Mouse (Mus musculus): ENCODE results near the gene Uqcc3.
A peak's percentile ranks its signal among the peaks of the same experiment; 100 is the strongest.
"Not testable (repeated sequence)": the region's sequence is repeated elsewhere in the genome, so short reads cannot be mapped to it uniquely, and the experiment has no call there.

The Uqcc3 gene

DNA sequence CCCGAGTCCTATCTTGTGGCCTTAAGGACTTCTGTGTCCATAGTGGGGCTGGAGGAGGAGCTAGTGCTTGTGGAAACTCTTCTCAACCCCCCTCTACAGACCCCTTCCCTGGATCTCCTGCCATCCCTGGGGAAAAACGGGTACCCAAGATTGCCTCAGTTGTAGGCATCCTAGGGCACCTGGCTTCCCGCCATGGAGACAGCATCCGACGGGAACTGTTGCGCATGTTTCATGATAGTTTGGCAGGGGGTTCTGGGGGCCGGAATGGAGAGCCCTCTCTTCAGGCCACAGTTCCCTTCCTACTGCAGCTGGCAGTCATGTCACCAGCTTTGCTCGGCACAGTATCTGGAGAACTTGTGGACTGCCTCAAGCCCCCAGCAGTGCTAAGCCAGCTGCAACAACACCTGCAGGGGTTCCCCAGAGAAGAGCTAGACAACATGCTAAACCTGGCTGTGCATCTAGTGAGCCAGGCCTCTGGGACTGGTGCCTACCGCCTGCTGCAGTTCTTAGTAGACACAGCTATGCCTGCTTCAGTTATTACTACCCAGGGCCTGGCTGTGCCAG is 14.8 kb upstream of the Uqcc3 start:
- no peak for DNase-seq (ENCODE audit: extremely low spot score)

DNA sequence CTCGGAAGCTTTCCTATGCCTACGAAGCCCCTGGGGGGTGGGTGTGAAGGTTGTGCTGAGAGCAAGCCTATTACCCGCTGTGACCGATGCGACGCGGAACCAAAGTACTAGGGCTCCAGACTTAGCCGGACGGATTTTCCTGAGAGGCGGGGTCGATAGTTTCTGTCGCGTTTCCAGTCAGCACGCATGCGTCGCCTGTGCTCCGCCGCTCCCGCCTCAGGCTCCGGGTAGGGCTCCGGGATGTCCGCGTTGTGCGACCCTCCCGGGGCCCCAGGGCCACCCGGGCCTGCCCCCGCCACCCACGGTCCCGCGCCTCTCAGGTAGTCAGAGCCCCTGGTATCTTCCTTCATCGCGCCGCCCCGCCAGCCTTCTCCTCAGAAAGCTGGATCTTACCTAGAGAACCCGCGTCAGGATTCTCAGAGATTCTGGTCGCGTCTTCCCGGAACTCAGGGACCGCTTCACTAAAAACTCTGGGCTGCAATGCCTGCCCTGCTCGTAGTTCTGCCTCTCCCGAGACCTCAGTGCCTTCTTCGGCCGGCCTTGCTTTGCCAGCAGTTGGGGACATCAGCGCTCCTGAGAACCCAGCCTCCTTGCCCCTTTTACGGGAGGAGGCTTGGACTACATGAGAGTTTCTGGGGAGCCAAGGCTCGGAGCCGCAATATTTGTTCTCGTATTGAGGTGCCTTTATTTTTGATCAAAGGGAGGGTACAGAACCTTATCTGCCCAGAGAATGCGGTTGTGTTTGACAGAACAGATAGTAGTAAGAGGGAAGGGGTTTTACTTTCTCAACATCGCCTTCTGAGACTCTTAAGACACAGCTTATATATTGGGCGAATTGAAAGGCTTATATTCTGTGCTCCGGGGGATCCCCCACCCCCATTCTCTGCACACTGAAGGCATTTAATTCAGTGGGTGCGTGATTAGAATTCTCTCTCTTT is 12.4 kb upstream of the Uqcc3 start, which contains the start of gene Ints5:
Gene Ints5 (plus strand): TSS at position 177 of the 938 bp plus-strand sequence.
- DNase-seq (ENCODE audit: extremely low spot score): peak; percentile 90

DNA sequence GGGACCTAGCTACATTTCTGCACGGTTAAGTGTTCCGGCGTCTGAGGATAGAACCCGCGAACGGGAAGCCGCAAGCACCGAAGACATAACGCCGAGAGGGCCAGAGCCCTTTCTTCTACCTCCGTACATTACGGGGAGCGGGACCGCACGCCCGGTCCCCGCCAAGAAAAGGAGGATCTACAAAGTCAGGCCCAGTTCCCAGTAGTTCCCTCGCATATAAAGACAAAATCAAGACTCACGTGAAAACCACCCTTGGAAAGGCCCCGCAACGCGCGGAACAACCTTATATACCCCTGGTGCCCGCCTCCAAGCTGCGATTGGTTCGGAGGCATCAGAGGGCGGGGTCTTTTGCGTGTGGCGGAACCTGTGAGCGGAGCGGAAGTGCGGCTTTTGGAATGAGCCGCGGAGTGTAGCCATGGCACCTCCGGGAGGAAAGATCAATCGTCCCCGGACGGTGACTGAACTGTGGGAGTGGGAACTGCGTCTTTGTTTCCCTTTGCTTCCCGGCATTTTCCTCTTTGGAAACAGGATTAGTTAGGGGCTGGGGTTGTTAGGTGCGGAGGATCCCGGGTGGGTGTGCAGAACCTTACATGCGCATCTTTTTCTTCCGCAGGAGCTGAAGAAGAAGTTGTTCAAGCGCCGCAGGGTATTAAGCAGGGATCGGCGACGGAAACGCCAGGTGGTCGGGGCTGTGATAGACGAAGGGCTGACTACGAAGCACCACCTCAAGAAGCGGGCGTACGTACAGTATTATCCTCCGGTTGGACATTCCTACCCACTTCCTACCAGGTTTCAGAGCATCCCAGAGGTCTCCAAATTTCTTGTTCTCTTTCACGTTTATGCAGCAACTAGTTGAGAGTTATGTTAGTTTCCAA is 8.0 kb upstream of the Uqcc3 start, which contains the start of the genes 1810009A15Rik and Gm49416:
Gene 1810009A15Rik (plus strand): TSS at position 343 of the 875 bp plus-strand sequence.
Gene Gm49416 (plus strand): TSS at position 416 of the 875 bp plus-strand sequence.
- peak; percentile 97 for DNase-seq (ENCODE audit: extremely low spot score)

DNA sequence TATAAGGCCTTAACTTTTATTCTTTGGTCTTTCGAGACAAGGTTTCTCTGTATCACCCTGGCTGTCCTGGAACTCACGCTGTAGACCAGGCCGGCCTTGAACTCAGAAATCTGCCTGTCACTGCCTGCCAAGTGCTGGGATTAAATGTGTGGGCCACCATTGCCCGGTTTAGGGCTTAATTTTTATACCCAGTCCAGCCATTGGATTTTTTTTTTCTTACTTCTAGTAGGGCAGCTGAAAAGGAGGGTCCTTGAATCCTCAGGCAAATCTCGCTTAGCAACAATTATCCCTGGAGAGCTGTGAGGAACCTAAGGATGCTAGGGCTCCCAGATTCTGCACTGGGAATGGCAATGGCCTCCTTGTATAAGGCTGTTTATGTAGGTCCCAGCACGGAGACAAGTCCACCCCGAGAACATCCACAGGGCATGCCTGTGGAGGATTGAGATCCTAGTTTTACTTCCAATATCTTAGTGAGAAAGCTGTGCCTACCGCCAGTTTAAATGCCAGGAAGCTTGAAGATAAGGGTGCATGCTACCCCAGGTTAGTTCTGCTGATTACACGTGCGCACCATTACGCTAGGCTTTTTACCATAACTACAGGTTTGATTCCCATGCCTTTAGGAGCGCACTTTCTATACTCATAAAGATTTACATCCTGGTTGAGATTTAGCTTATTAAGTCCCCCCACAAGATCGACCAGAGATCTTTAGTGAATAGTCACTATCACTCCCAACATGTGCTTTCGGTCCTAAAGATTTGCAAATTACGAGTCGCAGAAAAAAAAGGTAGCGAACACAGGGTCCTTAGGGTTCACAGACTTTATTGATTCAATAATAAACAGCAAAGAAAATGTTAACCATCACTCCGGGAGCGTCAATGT is 7.1 kb upstream of the Uqcc3 start:
- DNase-seq (ENCODE audit: extremely low spot score): peak; percentile 40

DNA sequence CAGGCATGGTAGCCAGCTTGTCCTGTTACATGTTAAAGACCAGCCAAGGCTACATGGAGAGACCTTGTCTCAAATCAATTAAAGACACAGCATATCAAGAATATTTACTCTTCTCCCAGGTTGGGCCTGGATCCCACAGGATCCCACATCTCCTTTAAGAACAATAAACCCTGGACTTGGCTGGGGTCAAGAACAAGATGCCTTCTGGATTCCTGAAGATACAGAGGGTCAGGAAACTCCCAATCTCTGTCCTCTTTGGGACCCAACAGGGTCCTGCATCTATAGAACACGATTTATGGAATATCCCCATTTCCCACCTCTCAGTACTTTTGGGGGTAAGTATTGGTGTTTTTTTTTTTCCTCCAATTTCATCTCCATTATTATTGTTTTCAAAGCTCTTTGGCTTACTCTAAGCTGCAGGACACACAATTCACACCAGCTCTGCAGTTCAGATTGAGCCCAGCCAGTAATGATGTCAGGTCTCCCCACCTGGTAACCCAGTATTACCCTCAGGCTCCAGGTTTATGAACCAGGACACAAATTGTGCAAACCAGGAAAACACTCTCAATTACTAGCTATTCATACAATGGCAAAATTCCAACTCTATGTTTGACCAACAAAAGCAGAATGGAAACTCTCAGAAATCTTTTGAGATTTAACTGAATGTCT is 6.3 kb upstream of the Uqcc3 start:
- peak; percentile 54 for DNase-seq (ENCODE audit: extremely low spot score)

DNA sequence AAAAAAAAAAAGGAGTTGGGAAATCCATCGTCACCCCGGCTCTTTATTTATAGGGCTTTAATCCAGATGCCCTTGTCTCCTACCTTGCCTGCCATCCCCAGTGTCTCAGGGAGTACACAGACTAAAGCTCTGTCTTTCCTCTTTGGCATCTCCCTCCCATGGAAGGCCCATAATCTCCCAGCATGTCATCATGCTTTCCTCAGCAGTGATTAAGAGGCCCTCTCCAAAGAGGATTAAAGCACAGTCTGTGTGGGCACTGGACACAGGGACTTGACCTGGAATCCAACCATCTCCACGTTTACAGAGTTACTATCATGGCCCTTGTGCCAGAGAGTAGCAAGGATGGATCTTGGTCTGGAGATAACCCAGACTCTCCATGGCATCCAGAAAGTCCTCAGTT is 2.9 kb upstream of the Uqcc3 start, which contains the start of the genes Lbhd1 and Gm49403:
Gene Lbhd1 (plus strand): TSS at position 117 of the 400 bp plus-strand sequence.
Gene Gm49403 (plus strand): TSS at position 315 of the 400 bp plus-strand sequence.
- DNase-seq (ENCODE audit: extremely low spot score): no peak

DNA sequence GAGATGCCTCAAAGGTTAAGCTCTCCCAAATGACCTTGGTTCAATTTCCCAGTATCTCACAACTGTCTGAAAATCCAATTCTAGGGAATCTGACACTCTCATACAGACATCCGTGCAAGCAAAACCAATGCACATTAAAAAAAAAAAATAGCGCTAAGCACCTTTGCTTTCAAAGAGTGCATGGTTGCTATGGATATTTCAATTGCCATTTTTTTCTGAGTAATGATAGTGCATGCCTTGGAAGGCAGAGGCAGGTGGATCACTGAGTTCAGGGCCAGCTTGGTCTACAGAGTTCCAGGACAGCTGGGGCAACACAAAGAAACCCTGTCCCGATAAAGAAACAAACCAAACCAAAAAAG is 290 bp upstream of the Uqcc3 start:
- no peak for DNase-seq (ENCODE audit: extremely low spot score)

DNA sequence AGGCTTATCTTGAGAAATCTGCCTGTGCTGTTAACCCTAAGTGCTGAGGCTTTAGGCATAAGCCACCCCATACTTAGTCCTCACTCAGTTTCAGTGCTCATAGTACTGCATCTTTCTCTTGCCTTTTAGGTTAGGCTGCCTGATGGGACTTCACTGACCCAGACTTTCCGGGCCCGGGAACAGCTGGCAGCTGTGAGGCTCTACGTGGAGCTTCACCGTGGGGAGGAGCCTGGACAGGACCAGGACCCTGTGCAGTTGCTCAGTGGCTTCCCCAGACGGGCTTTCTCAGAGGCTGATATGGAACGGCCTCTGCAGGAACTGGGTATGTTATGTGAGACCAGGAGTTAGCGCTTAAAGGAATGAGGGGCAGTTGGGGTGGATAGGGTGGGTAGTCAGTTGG is 5.7 kb downstream of the Uqcc3 start:
- DNase-seq (ENCODE audit: extremely low spot score): no peak

DNA sequence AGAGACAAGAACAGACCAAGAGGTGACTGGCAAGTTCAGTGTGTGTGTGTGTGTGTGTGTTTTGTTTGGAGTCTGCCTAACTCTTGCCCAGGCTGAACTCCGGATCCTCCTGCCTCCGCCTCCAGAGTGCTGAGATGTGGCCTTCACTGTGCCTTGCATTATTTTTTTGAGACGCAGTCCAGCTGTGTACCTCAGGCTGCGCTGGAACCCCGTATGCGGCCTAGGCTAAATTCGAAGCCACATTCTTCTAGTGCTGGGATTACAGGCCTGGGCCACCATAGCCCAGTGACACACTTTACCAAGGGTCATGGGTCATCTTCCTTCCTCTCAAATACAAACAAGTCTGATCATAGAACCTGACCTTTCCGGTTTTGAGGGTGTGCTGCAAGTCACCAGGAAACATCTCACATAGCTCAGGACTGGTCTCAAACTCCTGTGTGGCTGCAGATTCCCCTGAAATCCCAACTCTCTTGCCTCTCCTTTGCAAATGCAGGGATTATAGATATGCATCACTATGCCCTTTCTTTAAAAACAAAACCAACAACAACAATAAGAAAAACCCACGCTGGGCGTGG is 8.4 kb downstream of the Uqcc3 start:
- no peak for DNase-seq (ENCODE audit: extremely low spot score)

DNA sequence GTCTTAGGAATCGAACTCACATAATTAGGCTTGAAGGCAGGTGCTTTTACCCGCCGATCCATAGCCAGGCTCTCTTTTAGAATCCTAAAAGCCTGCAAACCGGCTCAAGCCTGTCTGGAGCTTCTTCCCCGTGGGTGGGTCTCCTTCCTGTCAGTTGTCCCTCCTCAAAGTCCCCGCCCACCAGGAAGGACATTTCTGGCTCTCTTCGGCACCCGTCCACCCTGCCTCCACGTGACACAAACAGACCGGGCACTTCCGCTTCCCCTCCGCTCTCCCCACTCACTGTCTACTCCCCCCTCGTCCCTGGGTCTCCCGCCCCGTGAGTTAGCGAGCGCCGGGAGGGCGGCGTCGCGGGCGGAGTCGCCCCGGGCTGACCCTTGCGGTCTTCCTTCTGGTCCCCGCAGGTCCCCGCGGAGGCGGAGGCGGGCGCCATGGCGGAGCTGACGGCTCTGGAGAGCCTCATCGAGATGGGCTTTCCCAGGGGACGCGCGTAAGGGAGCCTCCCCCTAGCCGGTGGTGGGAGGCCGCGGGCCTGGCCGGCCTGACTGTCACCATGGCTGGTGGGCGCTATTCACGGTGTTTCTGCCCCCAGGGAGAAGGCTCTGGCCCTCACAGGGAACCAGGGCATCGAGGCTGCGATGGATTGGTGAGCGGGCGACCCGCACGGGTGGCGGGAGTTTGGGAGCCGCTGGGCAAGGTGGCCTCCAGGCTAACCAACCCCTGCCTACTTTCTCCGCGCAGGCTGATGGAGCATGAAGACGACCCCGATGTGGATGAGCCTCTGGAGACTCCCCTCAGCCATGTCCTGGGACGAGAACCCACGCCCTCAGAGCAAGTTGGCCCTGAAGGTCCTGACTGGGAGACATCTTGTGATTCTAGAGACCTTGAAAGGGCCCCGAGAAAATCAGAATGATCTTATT is 9.2 kb downstream of the Uqcc3 start, which contains the start of gene Ubxn1:
Gene Ubxn1 (plus strand): TSS at position 230 of the 920 bp plus-strand sequence.
- DNase-seq (ENCODE audit: extremely low spot score): peak; percentile 97

DNA sequence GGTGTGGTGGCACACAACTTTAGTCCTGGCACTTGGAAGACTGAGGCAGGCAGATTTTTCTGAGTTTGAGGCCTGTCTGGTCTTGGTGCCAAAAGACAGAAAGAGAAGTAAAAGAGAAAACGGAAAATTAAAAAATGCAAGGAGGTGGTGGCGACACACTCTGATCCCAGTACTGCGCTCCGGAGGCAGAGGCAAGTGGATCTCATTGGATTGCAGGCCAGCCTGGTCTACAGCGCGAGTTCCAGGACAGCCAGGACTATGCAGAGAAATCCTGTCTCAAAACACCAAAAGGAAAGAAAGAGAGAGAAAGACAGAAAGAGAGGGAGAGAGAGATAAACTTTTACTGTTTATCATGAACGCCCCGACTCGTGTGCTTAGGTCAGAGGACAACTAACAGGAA is 9.9 kb downstream of the Uqcc3 start:
- no peak for DNase-seq (ENCODE audit: extremely low spot score)

DNA sequence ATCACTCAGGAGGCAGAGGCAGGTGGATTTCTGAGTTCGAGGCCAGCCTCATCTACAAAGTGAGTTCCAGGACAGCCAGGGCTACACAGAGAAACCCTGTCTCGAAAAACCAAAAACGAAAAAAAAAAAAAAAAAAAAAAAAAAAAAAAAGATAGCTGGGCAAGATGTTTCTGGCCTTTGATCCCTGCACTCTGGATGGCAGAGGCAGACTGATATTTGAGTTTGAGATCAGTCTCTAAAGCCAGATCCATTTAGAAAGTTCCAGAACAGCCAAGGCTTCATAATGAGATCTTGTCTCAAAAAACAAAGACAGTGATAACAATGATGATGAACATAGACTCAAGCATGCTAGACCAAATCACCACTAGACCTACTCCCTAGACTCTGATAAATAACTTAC is 10.3 kb downstream of the Uqcc3 start:
- not testable (repeated sequence) for DNase-seq (ENCODE audit: extremely low spot score)

DNA sequence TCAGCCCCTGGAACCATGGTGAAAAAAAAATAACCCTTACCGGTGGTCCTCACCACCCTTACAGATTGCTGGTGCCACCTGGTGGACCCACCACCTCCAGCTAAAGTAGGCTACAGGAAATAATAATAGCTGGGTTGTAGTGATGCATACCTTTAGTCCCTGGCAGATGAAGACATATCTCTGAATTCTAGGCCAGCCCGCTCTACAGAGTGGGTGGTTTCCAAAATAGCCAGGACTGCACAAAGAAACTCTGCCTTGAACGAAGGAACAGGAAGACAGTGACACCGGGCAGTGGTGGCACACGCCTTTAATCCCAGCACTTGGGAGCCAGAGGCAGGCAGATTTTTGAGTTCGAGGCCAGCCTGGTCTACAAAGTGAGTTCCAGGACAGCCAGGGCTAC is 16.5 kb downstream of the Uqcc3 start:
- DNase-seq (ENCODE audit: extremely low spot score): no peak

DNA sequence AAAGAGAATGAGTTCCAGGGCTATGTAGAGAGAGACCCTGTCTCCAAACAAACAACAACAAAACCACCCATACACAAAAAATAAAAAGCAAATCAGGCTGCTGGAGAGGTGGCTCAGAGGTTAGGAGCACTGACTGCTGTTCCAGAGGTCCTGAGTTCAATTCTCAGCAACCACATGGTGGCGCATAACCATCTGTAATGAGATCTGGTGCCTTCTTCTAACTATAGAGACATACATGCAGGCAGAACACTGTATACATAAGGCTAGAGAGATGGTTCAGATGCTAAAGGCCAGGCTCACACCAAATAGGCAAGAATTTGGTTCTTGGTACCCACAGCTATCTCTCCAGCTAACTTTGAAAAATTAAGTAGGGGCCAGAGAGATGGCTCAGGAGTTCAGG is 21.7 kb downstream of the Uqcc3 start:
- no peak for DNase-seq (ENCODE audit: extremely low spot score)

DNA sequence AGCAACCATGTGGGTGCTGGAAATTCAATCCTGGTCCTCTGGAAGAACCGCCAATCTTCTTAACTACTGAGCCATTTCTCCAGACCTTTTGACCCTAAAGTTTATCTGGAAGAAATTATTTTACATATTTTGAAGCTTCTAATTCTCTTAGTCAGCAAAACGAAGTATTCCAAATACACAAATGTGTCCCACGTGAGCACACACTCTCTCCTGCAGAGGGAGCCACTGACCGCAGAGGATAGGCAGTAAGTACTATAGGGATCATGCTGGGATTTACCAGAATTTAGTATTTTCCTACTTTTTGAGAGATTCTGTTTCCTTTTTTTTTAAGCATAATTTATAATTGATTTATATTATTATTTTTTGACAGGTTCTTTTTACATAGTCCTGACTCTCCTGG is 23.0 kb downstream of the Uqcc3 start:
- DNase-seq (ENCODE audit: extremely low spot score): peak; percentile 21

DNA sequence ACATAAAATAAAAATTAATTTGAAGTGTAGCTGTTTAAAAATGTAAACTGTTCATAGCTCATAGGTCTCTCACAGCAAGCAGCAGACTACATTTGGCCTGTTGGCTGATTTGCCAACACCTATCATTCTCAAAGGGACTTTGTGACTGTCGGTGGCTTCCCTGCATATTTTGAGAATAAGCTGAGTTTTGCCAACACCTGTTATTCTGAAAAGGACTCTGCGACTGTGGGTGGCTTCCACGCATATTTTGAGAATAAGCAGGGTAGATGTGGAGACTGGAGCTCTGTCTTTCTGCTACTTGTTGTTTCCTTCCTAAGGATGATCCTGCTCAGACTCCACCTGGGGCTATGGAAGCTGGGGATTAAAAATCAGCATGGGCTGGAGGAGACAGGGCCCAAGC is 27.6 kb downstream of the Uqcc3 start:
- DNase-seq (ENCODE audit: extremely low spot score): no peak

DNA sequence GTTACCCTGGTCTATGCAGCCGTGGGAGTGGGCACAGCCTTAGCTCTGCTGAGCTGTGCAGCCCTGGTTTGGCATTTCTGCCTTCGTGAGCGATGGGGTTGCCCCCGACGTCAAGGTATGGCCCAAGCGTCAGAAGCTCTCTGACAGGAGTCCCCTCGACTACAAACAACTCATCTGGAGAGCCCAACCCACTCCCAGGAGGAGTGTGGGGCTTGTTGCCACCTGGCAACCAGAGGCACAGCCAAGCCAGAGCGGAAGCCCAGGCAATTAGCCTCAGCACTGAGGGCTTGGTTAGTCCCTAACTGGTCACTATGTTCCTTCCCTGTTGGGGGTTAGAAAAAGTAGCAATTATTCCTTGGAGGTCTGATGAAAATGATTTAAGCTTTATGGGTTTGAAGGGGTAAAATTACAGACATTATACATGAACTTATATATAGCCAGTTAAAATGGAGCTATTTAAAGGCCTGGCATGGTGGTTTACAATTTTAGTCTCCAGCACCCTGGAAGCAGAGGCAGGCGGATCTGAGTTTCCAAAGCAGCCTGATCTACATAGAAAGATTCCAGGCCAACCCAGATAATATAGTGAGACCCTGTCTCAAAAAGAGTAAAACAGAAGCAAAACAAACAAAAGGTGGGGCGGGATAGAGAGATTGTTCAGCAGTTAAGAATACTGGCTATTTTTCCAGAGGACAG is 28.3 kb downstream of the Uqcc3 start:
- no peak for DNase-seq (ENCODE audit: extremely low spot score)

DNA sequence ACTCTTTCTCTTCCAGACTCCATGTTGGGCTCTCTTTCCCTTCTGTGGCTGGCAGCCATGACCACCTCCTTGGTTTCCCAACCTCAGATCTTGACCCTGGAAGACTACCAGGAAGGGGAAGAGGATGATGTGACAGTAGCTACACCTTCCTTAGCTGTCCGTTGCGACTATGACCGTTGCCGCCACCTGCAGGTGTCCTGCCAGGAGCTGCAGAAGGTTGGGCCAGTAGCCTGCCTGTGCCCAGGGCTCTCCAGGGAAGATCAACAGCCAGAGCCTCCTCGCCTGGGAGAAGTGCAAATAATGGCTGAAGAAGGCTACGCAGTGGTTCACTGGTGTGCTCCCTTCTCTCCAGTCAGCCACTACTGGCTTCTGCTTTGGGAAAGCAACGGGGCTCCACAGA is 29.1 kb downstream of the Uqcc3 start:
- no peak for DNase-seq (ENCODE audit: extremely low spot score)
